In genomic region chr5:29467489-29468350, GRCm38 (mm10) we compare ENCODE assay signal across 8 mouse cellular contexts. TPM values are rescaled to one million over a fixed set of nuclear protein-coding genes. Genes with fewer than 3 reads are reported as not detected.
A peak's percentile ranks its signal among the peaks of the same experiment; 100 is the strongest.
DNase-seq lines count a peak whose midpoint lies in the region; ATAC-seq and TF ChIP-seq lines count a peak whose summit lies in the region.

No protein-coding gene starts in this region.

- no peak overlapping the region for H3K27ac ChIP-seq in ES-Bruce4 (ENCODE audit: insufficient read depth, low read length)
- H3K27ac ChIP-seq in forebrain, embryonic 16.5 days (ENCODE audit: low read length), result no peak overlapping the region
- H3K27ac ChIP-seq in liver, embryonic 16.5 days (ENCODE audit: low read length), result no peak overlapping the region

- 2% methylated on average over 67 of the region's 67 CpGs for WGBS in forebrain, embryonic 16.5 days
- 3% methylated on average over 67 of the region's 67 CpGs for WGBS in liver, embryonic 16.5 days (ENCODE audit: insufficient replicate concordance)

- peak; percentile 11 for DNase-seq in testis, postnatal 14 days (ENCODE audit: low spot score)
- DNase-seq in layer of hippocampus, adult 9-10 months (ENCODE audit: low spot score), result no peak

- peak; percentile 47; the same call in 1 of the 2 replicates for TF ChIP-seq EP300 in ES-Bruce4 (IDR thresholded peaks at IDR 0.05; ENCODE audit: insufficient read depth, low read depth, low read length)

- H3K36me3 ChIP-seq in erythroblast, embryonic 14.5 days (ENCODE audit: control insufficient read depth), result no peaks in the 10 kb centered on the region
- H3K36me3 ChIP-seq in ES-Bruce4 (ENCODE audit: control insufficient read depth, insufficient read depth, low read length, poor library complexity, severe bottlenecking), result no peaks in the 10 kb centered on the region
- H3K36me3 ChIP-seq in forebrain, embryonic 16.5 days (ENCODE audit: control insufficient read depth, insufficient read depth), result no peaks in the 10 kb centered on the region
- no peaks in the 10 kb centered on the region for H3K36me3 ChIP-seq in liver, embryonic 16.5 days (ENCODE audit: control insufficient read depth, insufficient read depth)

- peaks cover 74% of the 10 kb centered on the region for H3K27me3 ChIP-seq in erythroblast, embryonic 14.5 days (ENCODE audit: control insufficient read depth)
- 0 out of 2 replicates have a peak, but pooled peaks cover 4% of the 10 kb centered on the region for H3K27me3 ChIP-seq in ES-Bruce4 (ENCODE audit: control insufficient read depth, insufficient read depth, low read length, poor library complexity, severe bottlenecking)
- H3K27me3 ChIP-seq in forebrain, embryonic 16.5 days (replicated peaks; ENCODE audit: control insufficient read depth, insufficient read depth, low read length), result peaks cover 68% of the 10 kb centered on the region
- H3K27me3 ChIP-seq in liver, embryonic 16.5 days (ENCODE audit: control insufficient read depth, insufficient read depth, low read depth, low read length), result peaks cover 65% of the 10 kb centered on the region

- H3K4me1 ChIP-seq in erythroblast, embryonic 14.5 days (ENCODE audit: control insufficient read depth), result no peaks in the 10 kb centered on the region; the same call in 1 of the 2 replicates
- no peaks in the 10 kb centered on the region for H3K4me1 ChIP-seq in ES-Bruce4 (ENCODE audit: control insufficient read depth, insufficient read depth, low read length)
- H3K4me1 ChIP-seq in forebrain, embryonic 16.5 days (replicated peaks; ENCODE audit: control insufficient read depth, insufficient read depth, low read length), result peaks cover 8% of the 10 kb centered on the region
- peaks cover 3% of the 10 kb centered on the region; the same call in 1 of the 2 replicates for H3K4me1 ChIP-seq in liver, embryonic 16.5 days (ENCODE audit: control insufficient read depth, low read depth, low read length)

- H3K9ac ChIP-seq in ES-Bruce4 (ENCODE audit: low read depth, poor library complexity, severe bottlenecking), result peak overlapping the region; percentile 59
- peak overlapping the region; percentile 44; the same call in 1 of the 2 replicates for H3K9ac ChIP-seq in forebrain, embryonic 16.5 days (replicated peaks; ENCODE audit: low read depth, low read length)
- H3K9ac ChIP-seq in liver, embryonic 16.5 days (ENCODE audit: low read depth, low read length), result no peak overlapping the region

- TF ChIP-seq CTCF in ES-Bruce4 (IDR thresholded peaks at IDR 0.05; ENCODE audit: low read depth, low read length), result no peak

- H3K4me2 ChIP-seq in forebrain, embryonic 16.5 days (ENCODE audit: low read length), result peak overlapping the region; percentile 56
- H3K4me2 ChIP-seq in liver, embryonic 16.5 days (ENCODE audit: low read depth, low read length), result peak overlapping the region; percentile 57

- peaks cover 2% of the 10 kb centered on the region; the same call in 1 of the 2 replicates for H3K9me3 ChIP-seq in erythroblast, embryonic 14.5 days (ENCODE audit: control insufficient read depth, low read length)
- H3K9me3 ChIP-seq in ES-Bruce4 (replicated peaks; ENCODE audit: control insufficient read depth, insufficient read depth, low read length, poor library complexity, severe bottlenecking), result no peaks in the 10 kb centered on the region
- no peaks in the 10 kb centered on the region for H3K9me3 ChIP-seq in forebrain, embryonic 16.5 days (ENCODE audit: control insufficient read depth, low read length)
- no peaks in the 10 kb centered on the region for H3K9me3 ChIP-seq in liver, embryonic 16.5 days (replicated peaks; ENCODE audit: control insufficient read depth, low read length)

- peak overlapping the region; percentile 30 for H3K4me3 ChIP-seq in erythroblast, embryonic 14.5 days (replicated peaks)
- H3K4me3 ChIP-seq in ES-Bruce4 (ENCODE audit: low read depth, low read length), result peak overlapping the region; percentile 63
- H3K4me3 ChIP-seq in forebrain, embryonic 16.5 days (replicated peaks; ENCODE audit: low read length), result peak overlapping the region; percentile 38
- H3K4me3 ChIP-seq in liver, embryonic 16.5 days (ENCODE audit: low read depth, low read length), result peak overlapping the region; percentile 52

- ATAC-seq in erythroblast, adult 5-6 weeks (replicated peaks; ENCODE audit: low FRiP score, poor library complexity, severe bottlenecking), result no peak
- peak; percentile 63 for ATAC-seq in forebrain, embryonic 16.5 days
- no peak for ATAC-seq in liver, embryonic 16.5 days (ENCODE audit: low read depth)
- ATAC-seq in cerebellum, adult (ENCODE audit: insufficient number of reproducible peaks, low FRiP score, low TSS enrichment), result no peak

- no peak for TF ChIP-seq POLR2A in ES-Bruce4 (IDR thresholded peaks at IDR 0.05; ENCODE audit: insufficient read depth, low read length)

RNA-seq across cellular contexts. Expression of gene Mnx1, which starts 10.6 kb away (rescaled TPM):
- not detected in 2 replicates for polyA plus RNA-seq in erythroblast, embryonic 14.5 days (2012)
- not detected in 2 replicates for total RNA-seq in erythroblast, adult 5-6 weeks (2015; ENCODE audit: low replicate concordance)
- not detected in 2 replicates for total RNA-seq in erythroblast, adult 5-6 weeks (2017; ENCODE audit: low replicate concordance)
- 0.45 and 0.88 TPM in 2 replicates for polyA plus RNA-seq in ES-Bruce4 (2011; ENCODE audit: insufficient read depth, insufficient read length, low read depth, missing spikeins)
- not detected in 2 replicates for polyA plus RNA-seq in forebrain, embryonic 16.5 days (2015; fragmentation: Nextera tagmentation; extraction: Ambion mirVana)
- polyA plus RNA-seq in liver, embryonic 16.5 days (2015; fragmentation: Nextera tagmentation; extraction: Ambion mirVana), result not detected in 2 replicates

RNA-seq across cellular contexts. Expression of gene Nom1, which starts 33.3 kb away (rescaled TPM):
- polyA plus RNA-seq in erythroblast, embryonic 14.5 days (2012), result 0.27 and 0.35 TPM in 2 replicates
- 0.77 and 5.2 TPM in 2 replicates for total RNA-seq in erythroblast, adult 5-6 weeks (2015; ENCODE audit: low replicate concordance)
- 3.0 and 7.2 TPM in 2 replicates for total RNA-seq in erythroblast, adult 5-6 weeks (2017; ENCODE audit: low replicate concordance)
- polyA plus RNA-seq in ES-Bruce4 (2011; ENCODE audit: insufficient read depth, insufficient read length, low read depth, missing spikeins), result 12.2 and 15.0 TPM in 2 replicates
- polyA plus RNA-seq in forebrain, embryonic 16.5 days (2015; fragmentation: Nextera tagmentation; extraction: Ambion mirVana), result 24.1 and 26.0 TPM in 2 replicates
- polyA plus RNA-seq in liver, embryonic 16.5 days (2015; fragmentation: Nextera tagmentation; extraction: Ambion mirVana), result 12.6 and 14.2 TPM in 2 replicates
